Mouse (Mus musculus) inflammation-experienced regulatory T-cells, adult 16 weeks (primary cell): ENCODE results near the gene Notch2. TPM values are rescaled to one million over a fixed set of nuclear protein-coding genes. Genes with fewer than 3 reads are reported as not detected.

ENCODE experiments used
- polyA plus RNA-seq: library from polyadenylated mRNA; unstranded; fragments of 100-300 nt; shearing (Covaris generic); gene quantifications from one replicate; pipeline ENCODE4 v1.2.1, GENCODE M21; 2017

The Notch2 gene
- polyA plus RNA-seq = 12.2 TPM

DNA sequence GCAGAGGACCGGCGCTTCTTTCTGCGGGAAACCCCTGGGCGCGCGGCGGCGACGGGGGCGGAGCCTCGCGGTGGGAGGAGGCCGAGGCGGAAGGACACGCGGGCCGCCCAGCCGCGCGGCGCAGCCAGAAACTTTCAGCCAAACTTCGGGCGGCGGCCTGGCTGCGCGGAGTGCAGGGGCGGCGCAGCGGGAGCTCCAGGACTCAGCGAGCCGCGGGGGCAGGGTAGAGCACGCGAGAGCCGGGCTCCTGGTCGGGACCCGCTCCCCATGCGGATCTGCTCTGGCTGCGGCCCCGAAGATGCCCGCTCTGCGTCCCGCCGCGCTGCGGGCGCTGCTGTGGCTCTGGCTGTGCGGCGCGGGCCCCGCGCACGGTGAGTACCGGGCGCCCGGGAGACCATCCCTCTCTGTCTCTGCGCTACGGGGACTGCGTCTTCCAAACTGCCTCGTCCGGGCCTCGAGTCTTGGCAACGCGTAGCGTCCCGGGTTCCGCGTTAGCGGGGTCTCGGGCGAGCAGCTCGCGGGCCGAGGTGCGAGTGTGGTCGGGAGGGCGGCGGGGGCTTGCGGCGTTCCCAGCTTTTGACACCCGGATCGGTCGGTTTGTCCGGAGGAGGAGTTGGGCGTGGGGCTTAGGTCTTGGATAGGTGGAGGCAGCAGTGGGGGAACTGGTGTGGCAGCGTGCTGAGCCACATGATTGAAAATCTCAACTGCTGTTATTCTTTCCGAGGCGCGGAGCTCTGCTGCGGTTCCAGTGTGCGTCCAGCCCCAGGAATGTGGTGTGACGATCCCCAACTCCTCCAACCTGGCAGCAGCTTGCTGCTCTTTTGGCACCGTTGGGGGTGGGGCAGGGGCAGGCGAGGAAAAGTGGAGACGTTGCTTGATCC, at the start of gene Notch2:
TSS of gene Notch2 (plus strand) at position 127 of the 881 bp plus-strand sequence.

DNA sequence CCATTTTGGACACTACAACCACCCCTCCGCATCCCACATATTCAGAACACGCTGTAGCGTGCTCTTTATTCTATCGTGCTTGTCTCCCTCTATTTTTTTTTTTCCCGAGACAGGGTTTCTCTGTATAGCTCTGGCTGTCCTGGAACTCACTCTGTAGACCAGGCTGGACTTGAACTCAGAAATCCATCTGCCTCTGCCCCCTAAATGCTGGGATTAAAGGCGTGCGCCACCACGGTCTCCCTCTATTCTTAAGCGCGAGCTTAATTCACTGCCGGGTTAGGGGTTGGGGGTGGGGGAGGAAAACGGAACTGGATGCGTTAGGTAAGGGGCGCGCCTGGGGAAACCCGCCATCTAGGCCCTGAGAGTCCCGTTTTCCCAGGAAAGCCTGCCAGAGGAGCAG, 147.0 kb downstream of the Notch2 start, which contains the start of gene Adam30:
TSS of gene Adam30 (plus strand) at position 301 of the 400 bp plus-strand sequence.

Other genes with a start within 250 kb of the Notch2 start
- 35.0 TPM for gene Pde4dip, start 124.8 kb upstream of the Notch2 start, polyA plus RNA-seq
- 130 TPM for gene Sec22b, start 112.3 kb upstream of the Notch2 start, polyA plus RNA-seq
- not detected for gene Adam30, start 147.1 kb downstream of the Notch2 start, polyA plus RNA-seq
- gene Reg4, start 208.6 kb downstream of the Notch2 start, polyA plus RNA-seq = not detected